In genomic region chr6:59195849-59196635, GRCm38 (mm10) we compare ENCODE assay signal across 15 mouse cellular contexts. TPM values are rescaled to one million over a fixed set of nuclear protein-coding genes. Genes with fewer than 3 reads are reported as not detected.
DNase-seq lines count a peak whose midpoint lies in the region.
"Had no signal": no experiment of that assay in that cellular context is flagged by ENCODE, and none has a peak within 500 bp of the region (broad histone marks: within the 10 kb centered on the region; RNA-seq: fewer than 3 reads in every experiment).

No protein-coding gene starts in this region.

- DNase-seq in embryo, embryonic 10.5 days (ENCODE audit: low spot score): peak; percentile 5
- DNase-seq in embryo, embryonic 11 days: no peak
- peak; percentile 17 for DNase-seq in 3T3-L1 (ENCODE audit: low read depth, low spot score)
- DNase-seq in ES-CJ7 (ENCODE audit: low read depth, low spot score): peak; percentile 35
- peak; percentile 17 for DNase-seq in adrenal gland, postnatal 14 days
- no peak for DNase-seq in B cell, adult 2 months
- no peak for DNase-seq in right cerebral cortex, postnatal 10 days (ENCODE audit: low spot score in 2 of 2)
- DNase-seq: cerebellum, adult 8-10 months; cerebellum, postnatal 25 days; gastrocnemius, adult 2 months; gastrocnemius, postnatal 36 days; kidney, adult 18-20 months; kidney, postnatal 25 days; right cerebral cortex, adult 18-20 months; thymus, postnatal 4 days had no signal

RNA-seq across cellular contexts. Expression of gene Tigd2, which starts 12.6 kb away (rescaled TPM):
- 16.2 and 19.8 TPM in 2 replicates for total RNA-seq in adrenal gland, postnatal 14 days (2021)

Comparison
In these comparisons a context has a peak if more than half of its experiments do, and no peak if none do; other contexts are left out.
1. DNase-seq: peak in embryo, embryonic 10.5 days (single experiment), 3T3-L1 (single experiment), ES-CJ7 (single experiment) and adrenal gland, postnatal 14 days (single experiment); none in embryo, embryonic 11 days (single experiment), B cell, adult 2 months (0 of 2) and right cerebral cortex, postnatal 10 days (0 of 2).